19 mouse cellular contexts compared by ENCODE assay signal in genomic region chr4:57829131-57829530, GRCm38 (mm10).
A peak's percentile ranks its signal among the peaks of the same experiment; 100 is the strongest.
DNase-seq lines count a peak whose midpoint lies in the region; ATAC-seq and TF ChIP-seq lines count a peak whose summit lies in the region.
"Had no signal": no experiment of that assay in that cellular context is flagged by ENCODE, and none has a peak within 500 bp of the region (broad histone marks: within the 10 kb centered on the region; RNA-seq: fewer than 3 reads in every experiment).

No protein-coding gene starts in this region.

- no peak for ATAC-seq in heart, embryonic 16.5 days (replicated peaks; ENCODE audit: extremely low read depth, insufficient read depth, low FRiP score)
- peak; percentile 45 for ATAC-seq in lung, postnatal 0 days
- no peak for ATAC-seq in midbrain, embryonic 16.5 days
- ATAC-seq: CD4-positive, CD25-positive, alpha-beta regulatory T cell, adult 4 months; inflammation-experienced regulatory T-cells, adult 6 months had no signal

- H3K4me1 ChIP-seq in heart, embryonic 16.5 days (ENCODE audit: control insufficient read depth, insufficient read depth, low read length) = peaks cover 61% of the 10 kb centered on the region
- peaks cover 7% of the 10 kb centered on the region; the same call in 1 of the 2 replicates for H3K4me1 ChIP-seq in lung, postnatal 0 days (ENCODE audit: insufficient read depth, low read depth, low read length)
- peaks cover 13% of the 10 kb centered on the region for H3K4me1 ChIP-seq in lung, adult 2 months (ENCODE audit: control insufficient read depth, insufficient read depth, low read length)
- peaks cover 8% of the 10 kb centered on the region for H3K4me1 ChIP-seq in midbrain, embryonic 16.5 days (ENCODE audit: control insufficient read depth, insufficient read depth, low read length)

- H3K36me3 ChIP-seq in heart, embryonic 16.5 days (ENCODE audit: control insufficient read depth, insufficient read depth) = no peaks in the 10 kb centered on the region
- no peaks in the 10 kb centered on the region for H3K36me3 ChIP-seq in lung, postnatal 0 days (ENCODE audit: insufficient read depth, low read length)
- no peaks in the 10 kb centered on the region for H3K36me3 ChIP-seq in midbrain, embryonic 16.5 days (ENCODE audit: control insufficient read depth, insufficient read depth, low read length)
- H3K36me3 ChIP-seq: embryonic facial prominence, embryonic 10.5 days; G1E had no signal

- intact Hi-C loops in heart, postnatal 25 days (cut with DNase I) = no loop called here

- no peak overlapping the region for H3K9ac ChIP-seq in heart, embryonic 16.5 days (ENCODE audit: low read length)
- no peak overlapping the region for H3K9ac ChIP-seq in lung, postnatal 0 days (replicated peaks; ENCODE audit: low read depth)
- H3K9ac ChIP-seq in midbrain, embryonic 16.5 days (ENCODE audit: low read depth, low read length) = no peak overlapping the region

- no peak for TF ChIP-seq CTCF in lung, postnatal 0 days (IDR thresholded peaks at IDR 0.05)
- no peak for TF ChIP-seq CTCF in lung, adult 2 months (IDR thresholded peaks at IDR 0.05; ENCODE audit: insufficient read depth, low read length)

- H3K4me2 ChIP-seq in heart, embryonic 16.5 days (ENCODE audit: low read depth, low read length) = no peak overlapping the region
- H3K4me2 ChIP-seq in lung, postnatal 0 days (replicated peaks; ENCODE audit: low read depth, low read length) = no peak overlapping the region
- no peak overlapping the region for H3K4me2 ChIP-seq in midbrain, embryonic 16.5 days (ENCODE audit: low read length)

- WGBS in heart, embryonic 16.5 days = 49% methylated on average over 9 of the region's 9 CpGs
- 57% methylated on average over 9 of the region's 9 CpGs for WGBS in lung, postnatal 0 days
- WGBS in lung, adult 2 months = 70% methylated on average over 9 of the region's 9 CpGs
- WGBS in midbrain, embryonic 16.5 days = 75% methylated on average over 9 of the region's 9 CpGs

- H3K27ac ChIP-seq in heart, embryonic 16.5 days (ENCODE audit: low read length) = 0 out of 2 replicates have a peak overlapping the region, but pooled peaks have one; percentile 2
- peak overlapping the region; percentile 47 for H3K27ac ChIP-seq in lung, postnatal 0 days (ENCODE audit: low read length)
- H3K27ac ChIP-seq in midbrain, embryonic 16.5 days (ENCODE audit: low read length) = no peak overlapping the region
- H3K27ac ChIP-seq: gastrocnemius, adult 2 months had no signal

- DNase-seq in heart, adult 11 months = peak; percentile 90
- no peak for DNase-seq in heart, postnatal 25 days (ENCODE audit: low spot score)
- no peak for DNase-seq in heart, adult 18-20 months
- peak; percentile 32 for DNase-seq in lung, postnatal 0 days (ENCODE audit: low spot score)
- no peak for DNase-seq in lung, adult 2 months
- DNase-seq: adrenal gland, adult 8-10 months; adrenal gland, postnatal 36 days; B cell, adult 2 months; cerebellum, adult 2 months; cerebellum, postnatal 10 days; gastrocnemius, adult 2 months; gastrocnemius, postnatal 25 days; heart, postnatal 14 days had no signal

- peak; percentile 98 for TF ChIP-seq EP300 in lung, postnatal 0 days (IDR thresholded peaks at IDR 0.05)

- H3K27me3 ChIP-seq in heart, embryonic 16.5 days (ENCODE audit: control insufficient read depth, insufficient read depth, low read length) = no peaks in the 10 kb centered on the region
- H3K27me3 ChIP-seq in lung, postnatal 0 days (replicated peaks; ENCODE audit: insufficient read depth, low read length) = no peaks in the 10 kb centered on the region
- no peaks in the 10 kb centered on the region for H3K27me3 ChIP-seq in midbrain, embryonic 16.5 days (ENCODE audit: control insufficient read depth, insufficient read depth, low read depth, low read length)

- no peaks in the 10 kb centered on the region for H3K9me3 ChIP-seq in heart, embryonic 16.5 days (replicated peaks; ENCODE audit: control insufficient read depth, low read length)
- no peaks in the 10 kb centered on the region for H3K9me3 ChIP-seq in lung, postnatal 0 days (ENCODE audit: low read length)
- H3K9me3 ChIP-seq in midbrain, embryonic 16.5 days (replicated peaks; ENCODE audit: control insufficient read depth, low read length, poor library complexity, severe bottlenecking) = no peaks in the 10 kb centered on the region
- H3K9me3 ChIP-seq: embryonic facial prominence, embryonic 10.5 days had no signal

- TF ChIP-seq POLR2A in lung, adult 2 months (IDR thresholded peaks at IDR 0.05; ENCODE audit: borderline replicate concordance, extremely low read depth, low read depth, low read length) = no peak

- H3K4me3 ChIP-seq in heart, embryonic 16.5 days (ENCODE audit: low read length) = no peak overlapping the region
- H3K4me3 ChIP-seq in lung, postnatal 0 days (ENCODE audit: low read depth, low read length) = no peak overlapping the region
- no peak overlapping the region for H3K4me3 ChIP-seq in lung, adult 2 months (replicated peaks; ENCODE audit: extremely low read depth, low read depth, low read length)
- no peak overlapping the region for H3K4me3 ChIP-seq in midbrain, embryonic 16.5 days (ENCODE audit: low read depth, low read length)
- H3K4me3 ChIP-seq: embryonic facial prominence, embryonic 10.5 days; gastrocnemius, adult 2 months had no signal

Comparison
In these comparisons a context has a peak if more than half of its experiments do, and no peak if none do; other contexts are left out.
1. DNase-seq: peak in heart, adult 11 months (single experiment) and lung, postnatal 0 days (single experiment); none in heart, postnatal 25 days (single experiment), heart, adult 18-20 months (0 of 2) and lung, adult 2 months (single experiment).